Mouse (Mus musculus): ENCODE data around the gene Hmgb1. TPM values are rescaled to one million over a fixed set of nuclear protein-coding genes. Genes with fewer than 3 reads are reported as not detected.

The Hmgb1 gene
- polyA plus RNA-seq (2012; fragmentation: generic; extraction: Trizol), result 88.6 TPM

DNA sequence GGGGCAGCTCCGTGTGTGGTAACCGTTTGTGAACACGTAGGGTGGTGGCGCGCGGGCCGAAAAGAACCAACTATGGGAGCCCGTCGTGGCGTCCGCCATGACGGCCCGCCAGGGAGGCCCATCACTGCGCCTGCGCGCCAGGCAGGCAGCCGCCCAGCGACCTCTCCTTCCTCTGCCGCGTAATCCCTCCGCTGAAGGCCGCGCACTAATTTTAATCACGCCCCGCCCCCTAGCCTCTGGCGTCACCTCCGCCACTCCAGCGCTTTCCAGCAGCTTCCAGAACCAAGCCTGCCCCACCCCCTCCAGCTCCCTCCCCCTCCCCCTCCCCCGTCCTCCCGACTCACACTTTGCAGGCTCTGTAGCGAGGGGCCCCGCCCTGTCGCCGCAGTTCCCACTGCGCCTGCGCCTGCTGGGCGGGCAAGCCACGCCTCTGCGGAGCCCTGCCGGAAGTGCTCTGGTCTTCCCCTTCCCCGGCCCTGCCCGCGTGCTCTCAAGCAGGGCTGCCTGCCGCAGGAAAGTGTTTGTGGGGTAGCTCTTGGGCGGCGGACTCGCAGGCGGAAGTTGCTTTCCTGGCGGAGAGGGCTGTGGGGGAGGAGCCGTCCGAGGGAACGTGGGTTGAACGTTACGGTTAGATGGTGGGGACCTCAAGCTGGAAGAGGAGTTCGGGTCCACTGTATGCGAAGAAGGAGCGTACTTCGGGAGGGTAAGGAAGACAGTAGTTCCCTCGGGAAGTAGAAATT, at the start of gene Hmgb1, which contains the start of gene Uspl1:
Gene Hmgb1 (minus strand): TSS at position 386 of the 740 bp plus-strand sequence.
Gene Uspl1 (plus strand): TSS at position 247 of the 740 bp plus-strand sequence.
- peak within 1 kb of the TSS; percentile 99 for H3K4me3 ChIP-seq
- H3K27me3 ChIP-seq (ENCODE audit: control insufficient read depth, insufficient read depth, insufficient read length), result no peaks in the 10 kb centered on the region
- peaks cover 12% of the 10 kb centered on the region for H3K36me3 ChIP-seq (ENCODE audit: control insufficient read depth, insufficient read depth)
- H3K79me2 ChIP-seq (ENCODE audit: control insufficient read depth, insufficient read depth), result peaks cover 38% of the 10 kb centered on the region
- H3K4me2 ChIP-seq (ENCODE audit: low read depth), result peak within 1 kb of the TSS; percentile 94
- peak within 1 kb of the TSS; percentile 41 for H3ac ChIP-seq (ENCODE audit: control insufficient read depth, insufficient read length)
- TF ChIP-seq SRF (IDR thresholded peaks at IDR 0.05; ENCODE audit: control insufficient read depth, insufficient read length, low read depth) (peak; percentile 24), MYOD1 (IDR thresholded peaks at IDR 0.05; ENCODE audit: control insufficient read depth in 1 of 3, insufficient read length in 2 of 3, low read depth in 2 of 3) (peak in 1 of 3 experiments; percentile 57), POLR2AphosphoS2 (IDR thresholded peaks at IDR 0.05; ENCODE audit: insufficient read length, low read depth) (peak; percentile 99), REST (IDR thresholded peaks at IDR 0.05; ENCODE audit: insufficient read depth, insufficient read length) (no peak), POLR2A (IDR thresholded peaks at IDR 0.05; ENCODE audit: insufficient read length, low read depth) (peak; percentile 95), E2F4 (IDR thresholded peaks at IDR 0.05; ENCODE audit: insufficient read depth) (no peak), TCF12 (IDR thresholded peaks at IDR 0.05; ENCODE audit: insufficient read depth, poor library complexity, severe bottlenecking) (no peak), MYOG (IDR thresholded peaks at IDR 0.05; ENCODE audit: control insufficient read depth in 1 of 3, insufficient read depth in 1 of 3, insufficient read length in 2 of 3, low read depth in 2 of 3) (peak in 2 of 3 experiments; percentile 26 to 76), CEBPB (IDR thresholded peaks at IDR 0.05; ENCODE audit: insufficient read depth, poor library complexity, severe bottlenecking) (no peak), USF1 (IDR thresholded peaks at IDR 0.05; ENCODE audit: low read depth) (no peak), MAX (IDR thresholded peaks at IDR 0.05; ENCODE audit: low read depth) (peak; percentile 73)

DNA sequence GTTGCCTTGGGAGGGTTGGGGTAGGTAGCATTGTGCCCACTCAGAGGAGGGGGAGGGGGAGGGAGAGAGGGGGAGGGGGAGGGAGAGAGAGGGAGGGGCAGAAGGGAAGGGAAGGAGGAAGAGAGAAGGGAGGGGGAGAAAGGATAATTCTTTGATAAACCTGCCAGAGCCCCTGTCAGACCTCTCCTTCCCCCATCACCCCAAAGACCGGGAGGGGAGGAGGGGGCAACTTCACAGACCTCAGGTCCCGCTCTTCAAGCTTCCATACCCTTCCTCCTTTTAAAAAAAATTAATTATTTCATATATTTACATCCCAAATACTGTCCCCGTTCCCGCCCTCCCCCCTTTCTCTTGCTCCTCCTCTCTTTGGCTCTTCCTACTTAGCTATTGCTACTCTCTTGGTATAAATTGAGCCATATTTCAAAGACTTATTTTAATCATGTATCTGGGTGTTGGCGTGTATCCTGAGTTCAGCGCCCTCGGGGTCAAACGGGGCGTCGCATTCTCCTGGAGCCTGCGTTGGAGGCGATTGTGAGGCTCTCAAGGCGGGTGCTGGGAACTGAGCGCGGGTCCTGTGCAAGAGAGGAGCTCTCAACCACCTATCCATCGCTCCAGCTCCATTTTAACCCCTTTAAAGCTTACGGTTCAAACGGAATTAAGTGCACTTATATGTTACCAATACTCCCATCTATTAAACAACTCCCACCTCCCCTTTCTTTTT, 45.5 kb upstream of the Hmgb1 start:
- Histone ChIP-seq H3ac (ENCODE audit: control insufficient read depth, insufficient read length) (no peak overlapping the region), H3K4me2 (ENCODE audit: low read depth) (peak overlapping the region; percentile 84), H3K36me3 (ENCODE audit: control insufficient read depth, insufficient read depth) (no peaks in the 10 kb centered on the region), H3K79me2 (ENCODE audit: control insufficient read depth, insufficient read depth) (no peaks in the 10 kb centered on the region), H3K4me3 (peak overlapping the region; percentile 37), H3K27me3 (ENCODE audit: control insufficient read depth, insufficient read depth, insufficient read length) (no peaks in the 10 kb centered on the region)
- no peak for TF ChIP-seq REST (IDR thresholded peaks at IDR 0.05; ENCODE audit: insufficient read depth, insufficient read length)
- TF ChIP-seq TCF12 (IDR thresholded peaks at IDR 0.05; ENCODE audit: insufficient read depth, poor library complexity, severe bottlenecking), result no peak
- TF ChIP-seq SRF (IDR thresholded peaks at IDR 0.05; ENCODE audit: control insufficient read depth, insufficient read length, low read depth), result no peak
- no peak for TF ChIP-seq MAX (IDR thresholded peaks at IDR 0.05; ENCODE audit: low read depth)
- TF ChIP-seq TCF3 (IDR thresholded peaks at IDR 0.05; ENCODE audit: insufficient read length, low read depth), result no peak
- TF ChIP-seq E2F4 (IDR thresholded peaks at IDR 0.05; ENCODE audit: insufficient read depth), result no peak
- no peak for TF ChIP-seq POLR2A (IDR thresholded peaks at IDR 0.05; ENCODE audit: insufficient read length, low read depth)
- no peak for TF ChIP-seq CEBPB (IDR thresholded peaks at IDR 0.05; ENCODE audit: insufficient read depth, poor library complexity, severe bottlenecking)
- no peak for TF ChIP-seq USF1 (IDR thresholded peaks at IDR 0.05; ENCODE audit: low read depth)
- TF ChIP-seq MYOG (IDR thresholded peaks at IDR 0.05; ENCODE audit: control insufficient read depth in 1 of 3, insufficient read depth in 1 of 3, insufficient read length in 2 of 3, low read depth in 2 of 3), result no peak
- TF ChIP-seq MYOD1 (IDR thresholded peaks at IDR 0.05; ENCODE audit: control insufficient read depth in 1 of 3, insufficient read length in 2 of 3, low read depth in 2 of 3), result no peak
- no peak for TF ChIP-seq POLR2AphosphoS2 (IDR thresholded peaks at IDR 0.05; ENCODE audit: insufficient read length, low read depth)

DNA sequence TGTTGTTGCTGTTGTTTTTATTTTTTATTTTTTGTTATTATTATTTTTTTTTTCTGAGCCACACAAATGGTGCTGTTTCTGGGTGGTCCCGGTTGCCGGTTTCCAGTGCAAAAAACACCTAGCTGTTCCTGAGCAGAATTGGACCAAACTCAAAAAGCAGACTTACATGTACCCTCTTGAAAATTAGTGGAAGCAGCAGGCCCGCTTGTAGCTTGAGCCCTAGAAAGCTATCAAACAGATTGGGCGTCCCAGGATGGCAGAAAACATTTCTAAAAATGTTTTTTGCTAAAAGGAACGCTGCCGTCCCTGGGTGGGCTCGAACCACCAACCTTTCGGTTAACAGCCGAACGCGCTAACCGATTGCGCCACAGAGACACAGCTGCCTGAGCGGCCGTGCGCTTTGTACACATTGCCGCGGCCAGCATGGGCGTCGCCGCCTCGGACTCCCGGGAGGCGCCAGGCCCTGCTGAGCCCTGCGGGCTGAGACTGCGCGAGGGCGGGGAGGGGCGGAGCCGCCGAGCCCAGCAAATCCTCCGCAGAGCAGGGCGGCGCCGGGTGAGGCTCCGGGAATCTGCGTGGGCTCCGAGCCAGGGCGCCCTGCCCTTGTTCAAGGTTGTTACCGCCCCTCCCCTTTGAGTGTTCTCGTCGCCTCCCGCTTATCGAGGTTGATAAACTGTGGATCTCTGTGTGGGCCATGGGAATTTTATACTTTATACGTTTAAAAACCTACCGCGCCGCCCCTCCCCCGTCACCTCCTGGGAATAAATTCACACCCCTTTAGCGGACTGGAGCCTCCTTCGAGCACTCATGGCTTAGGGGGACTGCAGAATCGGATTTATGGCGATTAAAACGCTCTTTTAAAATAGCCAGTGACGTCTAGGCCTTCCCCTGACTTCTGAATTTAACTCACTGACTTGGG, 44.7 kb upstream of the Hmgb1 start:
- H3K4me2 ChIP-seq (ENCODE audit: low read depth), result peak overlapping the region; percentile 84
- H3K4me3 ChIP-seq, result peak overlapping the region; percentile 37
- TF ChIP-seq MAX (IDR thresholded peaks at IDR 0.05; ENCODE audit: low read depth) (no peak), TCF3 (IDR thresholded peaks at IDR 0.05; ENCODE audit: insufficient read length, low read depth) (no peak), MYOD1 (IDR thresholded peaks at IDR 0.05; ENCODE audit: control insufficient read depth in 1 of 3, insufficient read length in 2 of 3, low read depth in 2 of 3) (peak in 2 of 3 experiments; percentile 15 to 68), REST (IDR thresholded peaks at IDR 0.05; ENCODE audit: insufficient read depth, insufficient read length) (no peak), POLR2A (IDR thresholded peaks at IDR 0.05; ENCODE audit: insufficient read length, low read depth) (peak; percentile 66), USF1 (IDR thresholded peaks at IDR 0.05; ENCODE audit: low read depth) (no peak), POLR2AphosphoS2 (IDR thresholded peaks at IDR 0.05; ENCODE audit: insufficient read length, low read depth) (peak; percentile 56), SRF (IDR thresholded peaks at IDR 0.05; ENCODE audit: control insufficient read depth, insufficient read length, low read depth) (no peak), MYOG (IDR thresholded peaks at IDR 0.05; ENCODE audit: control insufficient read depth in 1 of 3, insufficient read depth in 1 of 3, insufficient read length in 2 of 3, low read depth in 2 of 3) (peak in 2 of 3 experiments; percentile 47 to 75), TCF12 (IDR thresholded peaks at IDR 0.05; ENCODE audit: insufficient read depth, poor library complexity, severe bottlenecking) (no peak), CEBPB (IDR thresholded peaks at IDR 0.05; ENCODE audit: insufficient read depth, poor library complexity, severe bottlenecking) (peak; percentile 79), E2F4 (IDR thresholded peaks at IDR 0.05; ENCODE audit: insufficient read depth) (no peak)
- H3K79me2 ChIP-seq (ENCODE audit: control insufficient read depth, insufficient read depth), result no peaks in the 10 kb centered on the region
- H3K27me3 ChIP-seq (ENCODE audit: control insufficient read depth, insufficient read depth, insufficient read length), result no peaks in the 10 kb centered on the region
- H3ac ChIP-seq (ENCODE audit: control insufficient read depth, insufficient read length), result no peak overlapping the region
- H3K36me3 ChIP-seq (ENCODE audit: control insufficient read depth, insufficient read depth), result no peaks in the 10 kb centered on the region
